Mouse (Mus musculus): ENCODE results near the gene Inhbc.
"Not testable (repeated sequence)": the region's sequence is repeated elsewhere in the genome, so short reads cannot be mapped to it uniquely, and the experiment has no call there.

Inhbc gene

DNA sequence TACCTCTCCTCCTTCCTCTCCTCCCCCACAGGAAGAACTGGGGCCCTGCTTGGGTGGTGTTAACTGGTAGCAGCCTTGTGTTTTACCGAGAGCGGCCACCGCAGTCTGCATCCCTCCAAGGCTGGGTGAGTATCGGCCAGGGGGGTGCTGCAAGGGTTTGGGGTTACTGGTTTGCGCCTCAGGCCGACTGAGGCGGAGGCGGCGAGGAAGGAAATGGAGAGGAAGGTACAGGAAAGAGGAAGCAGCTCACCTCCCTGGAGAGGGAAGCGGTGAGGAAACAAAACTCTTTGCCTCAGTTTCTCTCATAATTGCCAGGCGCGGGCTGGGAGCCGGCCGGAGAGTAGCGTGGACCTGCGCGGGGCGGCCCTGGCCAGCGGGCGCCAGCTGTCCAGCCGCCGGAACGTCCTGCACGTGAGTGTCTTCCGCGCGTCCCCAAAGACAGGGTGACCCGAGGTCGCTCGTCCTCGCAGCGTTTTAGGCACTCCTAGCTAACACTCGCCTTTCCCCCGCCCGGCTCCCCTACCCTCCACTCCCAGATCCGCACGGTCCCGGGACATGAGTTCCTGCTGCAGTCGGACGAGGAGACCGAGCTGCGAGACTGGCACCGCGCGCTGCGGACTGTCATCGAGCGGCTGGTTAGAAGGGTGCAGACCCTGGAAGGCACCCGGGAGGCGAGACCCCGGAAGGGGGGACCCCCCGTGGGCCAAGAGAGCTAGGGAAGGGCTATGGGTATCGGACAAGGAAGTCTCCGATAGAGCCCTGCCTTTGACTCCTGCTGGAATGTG is 44.0 kb downstream of the Inhbc start:
- DNase-seq (ENCODE audit: low read depth) = no peak

DNA sequence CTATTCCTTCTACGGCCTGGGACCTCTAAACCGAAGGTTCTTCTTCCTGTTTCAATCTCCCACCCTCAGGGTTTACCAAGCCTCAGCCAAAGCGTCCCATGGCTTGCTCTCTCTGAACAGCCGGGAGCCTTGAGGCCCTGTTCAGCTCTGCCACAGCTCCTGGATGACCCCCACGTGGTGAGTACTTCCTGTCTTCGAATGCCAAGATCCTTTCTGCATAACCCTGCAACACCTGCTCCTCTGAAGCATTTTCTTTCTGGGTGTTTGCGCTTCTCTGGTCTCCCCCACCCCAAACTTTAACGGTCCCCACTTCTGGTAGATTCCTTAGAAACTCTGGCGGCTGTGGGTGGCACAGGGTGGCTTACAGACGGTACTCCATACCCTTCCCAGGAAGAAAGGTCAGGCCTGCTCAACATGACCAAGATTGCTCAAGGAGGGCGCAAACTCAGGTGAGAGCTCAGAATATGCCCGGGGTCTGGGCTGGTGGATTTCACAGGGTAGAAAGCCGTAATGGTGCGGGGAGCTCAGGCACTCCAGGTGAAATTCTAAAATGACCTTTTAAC is 44.7 kb downstream of the Inhbc start:
- no peak for DNase-seq (ENCODE audit: low read depth)

DNA sequence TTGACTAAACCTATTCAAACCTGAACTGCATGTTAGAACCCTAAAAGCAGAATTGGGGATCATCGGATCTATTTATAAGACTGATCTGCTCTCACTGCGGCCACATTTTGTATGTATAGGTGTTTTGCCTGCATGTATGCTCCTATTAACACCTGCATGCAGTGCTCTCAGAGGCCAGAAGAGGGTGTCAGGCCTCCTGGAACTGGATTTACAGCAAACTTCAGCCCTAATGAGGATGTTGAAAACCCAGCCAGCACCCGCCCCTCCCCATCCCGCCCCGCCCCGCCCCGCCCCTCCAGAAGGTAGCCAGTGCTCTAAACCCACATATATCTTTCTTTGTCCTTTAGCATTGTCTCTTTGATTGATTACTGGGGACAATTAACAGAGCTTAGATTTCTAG is 45.7 kb downstream of the Inhbc start:
- peak; percentile 84 for DNase-seq (ENCODE audit: low read depth)

DNA sequence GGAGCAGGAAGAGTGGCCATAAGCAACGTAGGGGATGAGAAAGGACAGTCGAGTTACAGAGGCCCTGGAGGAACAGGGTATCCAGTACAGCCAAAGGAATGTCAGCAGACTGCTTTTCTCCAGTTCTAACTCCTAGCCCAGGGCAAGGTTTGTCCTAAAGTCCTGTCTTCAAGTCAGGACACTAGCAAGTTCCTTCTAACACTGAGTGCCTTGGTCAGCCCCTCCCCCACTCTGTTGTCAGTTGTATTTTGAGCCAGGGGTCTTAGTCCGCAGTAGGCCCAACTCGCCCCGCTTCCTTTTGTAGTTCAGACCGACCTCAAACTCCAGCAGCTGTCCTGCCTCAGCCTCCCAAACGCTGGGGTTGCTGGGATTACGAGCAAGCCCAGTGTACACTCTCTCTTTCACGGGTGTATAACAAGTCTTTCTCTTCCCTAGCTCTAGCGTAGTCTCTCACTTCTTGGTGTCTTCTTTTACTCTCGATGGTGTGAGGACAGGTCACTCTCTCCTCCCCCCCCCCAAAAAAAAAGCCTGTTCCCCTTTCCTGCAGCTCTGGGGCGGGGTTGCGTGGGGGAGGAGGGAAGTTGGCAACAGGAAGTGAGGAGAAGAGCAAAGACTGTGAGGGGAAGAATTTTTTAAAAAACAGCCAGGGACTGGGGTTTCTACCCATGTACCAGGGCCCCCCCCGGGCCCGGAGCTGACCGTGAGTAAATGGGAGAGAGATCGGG is 46.9 kb downstream of the Inhbc start:
- no peak for DNase-seq (ENCODE audit: low read depth)

DNA sequence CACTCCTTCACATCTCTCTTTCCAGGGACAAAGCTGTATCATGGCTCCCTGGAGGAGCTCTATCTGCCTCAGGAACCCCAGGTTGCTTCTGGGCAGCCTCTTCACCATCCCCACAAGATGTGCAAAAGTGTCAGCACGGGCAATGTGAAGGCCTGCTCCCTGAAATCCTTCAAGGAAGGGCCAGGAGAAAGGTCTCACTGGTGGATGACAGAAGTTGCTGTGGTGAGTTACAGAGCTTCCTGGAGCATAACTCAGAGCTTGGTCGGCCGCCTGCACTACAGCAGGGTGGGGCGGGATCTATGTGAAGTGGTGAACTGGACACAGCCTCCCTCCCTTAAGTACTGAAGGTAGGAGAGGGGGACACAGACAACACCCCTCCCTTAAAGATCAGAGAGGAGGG is 47.6 kb downstream of the Inhbc start:
- DNase-seq (ENCODE audit: low read depth) = no peak

DNA sequence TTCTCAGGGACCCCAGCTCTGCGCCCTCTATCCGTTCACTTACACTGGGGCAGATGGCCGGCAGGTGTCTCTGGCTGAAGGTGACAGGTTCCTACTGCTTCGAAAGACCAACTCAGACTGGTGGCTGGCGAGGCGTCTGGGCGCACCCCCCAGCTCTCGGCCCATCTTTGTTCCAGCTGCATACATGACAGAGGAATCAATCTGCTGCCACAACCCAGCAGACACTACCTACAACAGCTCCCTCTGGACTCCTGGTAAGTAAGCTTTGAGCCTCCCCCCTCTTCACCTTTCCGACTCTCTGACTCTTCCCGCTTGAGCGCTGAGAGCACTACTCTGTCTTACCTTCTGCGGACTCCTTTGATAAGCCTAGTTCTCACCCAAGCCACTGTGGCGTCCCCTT is 48.1 kb downstream of the Inhbc start:
- DNase-seq (ENCODE audit: low read depth) = no peak

DNA sequence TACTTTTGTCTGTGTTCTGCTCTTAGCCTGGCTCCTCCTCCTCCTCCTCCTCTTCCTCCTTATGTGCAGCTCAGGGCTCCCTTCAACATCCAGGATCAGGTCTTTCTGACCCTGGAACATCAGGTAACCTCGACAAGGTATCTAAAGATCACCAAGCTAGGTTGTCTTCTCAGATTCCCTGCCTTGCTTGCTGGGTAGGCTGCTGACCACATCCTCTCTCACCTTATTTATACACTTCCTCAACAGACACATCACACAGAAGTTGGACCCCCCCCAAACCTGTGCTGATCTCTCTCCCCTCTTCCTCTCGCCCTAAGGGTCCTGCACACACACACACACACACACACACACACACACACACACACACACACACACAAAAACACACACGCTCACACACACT is 48.6 kb downstream of the Inhbc start, which contains the start of gene Arhgap9:
Arhgap9 (plus strand) TSS at position 344 of the 400 bp plus-strand sequence.
- no peak for DNase-seq (ENCODE audit: low read depth)

DNA sequence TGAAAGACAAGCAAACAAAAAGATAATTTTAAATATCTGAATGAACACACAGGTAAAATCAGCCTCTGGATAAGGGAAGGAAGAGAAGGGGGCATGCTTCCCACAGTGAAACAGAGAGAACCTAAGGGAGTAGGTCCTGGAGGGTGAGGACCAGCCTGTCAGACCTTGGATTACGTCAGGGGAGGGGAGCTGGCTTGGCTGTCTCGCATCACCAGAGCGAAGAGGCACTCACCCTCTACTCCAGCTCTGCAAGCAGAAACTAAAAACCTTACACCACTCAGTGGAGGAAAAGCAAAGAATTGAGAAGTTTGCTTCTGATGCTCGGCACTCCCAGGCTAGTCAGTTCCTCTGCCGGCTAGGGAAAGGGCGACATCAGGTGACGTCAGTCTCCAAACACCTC is 50.3 kb downstream of the Inhbc start:
- no peak for DNase-seq (ENCODE audit: low read depth)

DNA sequence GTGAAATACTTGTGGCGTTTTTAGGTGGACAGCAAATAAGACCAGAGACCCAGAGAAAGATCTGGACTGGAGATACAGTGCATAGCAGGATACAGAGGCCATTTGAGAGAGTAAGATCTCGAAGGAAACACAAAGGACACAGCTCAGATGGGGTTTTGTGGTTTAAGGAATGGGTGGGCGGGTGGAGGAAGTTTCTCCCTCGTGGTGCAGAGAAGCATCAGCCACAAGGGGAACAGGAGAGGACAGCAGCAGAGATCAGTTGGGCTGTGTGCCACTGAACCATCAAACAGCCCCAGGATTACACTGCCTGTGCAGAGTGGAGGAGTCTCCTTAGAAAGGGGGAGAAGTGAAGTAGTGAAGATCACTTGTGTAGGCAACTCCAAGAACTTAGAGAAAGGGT is 52.2 kb downstream of the Inhbc start:
- no peak for DNase-seq (ENCODE audit: low read depth)

DNA sequence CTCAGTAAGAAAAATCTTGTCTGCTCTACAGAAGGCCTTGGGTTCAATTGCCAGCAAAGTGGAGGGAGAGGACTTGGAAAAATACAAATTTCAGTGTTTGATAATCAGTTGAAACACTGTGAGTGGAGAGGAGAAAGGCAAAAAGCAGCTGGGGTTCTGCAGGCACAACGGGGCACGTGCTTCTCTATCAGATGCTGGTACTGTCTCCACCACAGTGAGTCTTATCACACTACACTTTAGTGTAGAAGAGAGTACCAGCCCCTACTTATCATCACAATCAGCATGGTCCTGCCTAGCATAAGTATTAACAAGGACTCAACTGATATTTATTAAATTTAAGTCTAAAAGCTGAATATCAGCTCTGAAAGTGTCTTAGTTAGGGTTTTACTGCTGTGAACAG is 53.0 kb downstream of the Inhbc start:
- DNase-seq (ENCODE audit: low read depth) = no peak

DNA sequence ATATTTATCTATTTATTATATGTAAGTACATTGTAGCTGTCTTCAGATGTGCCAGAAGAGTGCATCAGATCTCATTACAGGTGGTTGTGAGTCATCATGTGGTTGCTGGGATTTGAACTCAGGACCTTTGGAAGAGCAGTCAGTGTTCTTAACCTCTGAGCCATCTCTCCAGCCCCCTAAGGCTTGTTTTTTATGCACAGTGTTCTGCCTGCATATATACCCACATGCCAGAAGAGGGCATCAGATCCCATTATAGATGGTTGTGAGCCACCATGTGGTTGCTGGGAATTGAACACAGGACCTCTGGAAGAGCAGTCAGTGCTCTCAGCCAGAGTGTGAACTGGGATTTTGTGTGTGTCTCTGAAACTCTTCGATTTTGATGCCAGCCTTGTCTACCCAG is 55.3 kb downstream of the Inhbc start:
- not testable (repeated sequence) for DNase-seq (ENCODE audit: low read depth)

DNA sequence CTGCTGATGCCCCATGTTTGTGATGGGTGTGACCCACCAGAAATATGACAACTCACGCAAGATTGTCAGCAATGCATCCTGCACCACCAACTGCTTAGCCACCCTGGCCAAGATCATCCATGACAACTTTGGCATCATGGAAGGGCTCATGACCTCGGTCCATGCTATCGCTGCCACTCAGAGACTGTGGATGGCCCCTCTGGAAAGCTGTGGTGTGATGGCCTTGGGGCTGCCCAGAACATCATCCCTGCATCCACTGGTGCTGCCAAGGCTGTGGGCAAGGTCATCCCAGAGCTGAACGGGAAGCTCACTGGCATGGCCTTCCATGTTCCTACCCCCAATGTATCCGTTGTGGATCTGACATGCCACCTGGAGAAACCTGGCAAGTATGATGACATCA is 56.7 kb downstream of the Inhbc start:
- not testable (repeated sequence) for DNase-seq (ENCODE audit: low read depth)

DNA sequence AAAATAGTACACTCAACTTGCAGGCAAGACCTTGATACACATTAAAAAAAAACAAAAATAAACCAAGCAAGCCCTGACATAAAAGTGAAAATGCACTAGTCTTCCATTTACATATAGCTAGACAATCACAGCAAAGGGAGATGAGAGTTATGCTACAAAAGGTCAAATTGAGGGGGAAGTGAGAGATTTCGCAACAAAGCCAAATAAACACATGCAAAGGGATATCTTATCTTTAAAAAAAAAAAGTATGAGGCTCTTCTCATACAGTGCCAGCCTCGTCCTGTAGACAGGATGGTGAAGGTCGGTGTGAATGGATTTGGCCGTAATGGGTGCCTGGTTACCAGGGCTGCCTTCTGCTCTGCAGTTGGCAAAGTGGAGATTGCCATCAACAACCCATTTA is 57.4 kb downstream of the Inhbc start:
- DNase-seq (ENCODE audit: low read depth) = no peak

DNA sequence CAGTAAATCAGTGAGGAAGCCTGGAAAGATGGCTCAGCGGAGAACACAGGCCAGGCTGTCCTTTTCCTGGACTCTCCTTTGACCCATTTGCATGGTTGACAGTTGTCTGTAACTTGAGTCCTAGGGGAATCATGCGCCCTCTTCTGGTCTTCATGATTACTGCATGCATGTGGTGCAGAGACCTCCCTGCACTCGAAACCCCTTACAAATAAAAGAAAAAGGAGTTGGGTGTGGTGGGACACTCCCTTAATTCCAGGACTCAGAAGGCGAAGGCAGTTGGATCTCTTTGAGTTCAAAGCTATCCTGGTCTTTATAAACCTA is 57.9 kb downstream of the Inhbc start:
- peak; percentile 92 for DNase-seq (ENCODE audit: low read depth)

DNA sequence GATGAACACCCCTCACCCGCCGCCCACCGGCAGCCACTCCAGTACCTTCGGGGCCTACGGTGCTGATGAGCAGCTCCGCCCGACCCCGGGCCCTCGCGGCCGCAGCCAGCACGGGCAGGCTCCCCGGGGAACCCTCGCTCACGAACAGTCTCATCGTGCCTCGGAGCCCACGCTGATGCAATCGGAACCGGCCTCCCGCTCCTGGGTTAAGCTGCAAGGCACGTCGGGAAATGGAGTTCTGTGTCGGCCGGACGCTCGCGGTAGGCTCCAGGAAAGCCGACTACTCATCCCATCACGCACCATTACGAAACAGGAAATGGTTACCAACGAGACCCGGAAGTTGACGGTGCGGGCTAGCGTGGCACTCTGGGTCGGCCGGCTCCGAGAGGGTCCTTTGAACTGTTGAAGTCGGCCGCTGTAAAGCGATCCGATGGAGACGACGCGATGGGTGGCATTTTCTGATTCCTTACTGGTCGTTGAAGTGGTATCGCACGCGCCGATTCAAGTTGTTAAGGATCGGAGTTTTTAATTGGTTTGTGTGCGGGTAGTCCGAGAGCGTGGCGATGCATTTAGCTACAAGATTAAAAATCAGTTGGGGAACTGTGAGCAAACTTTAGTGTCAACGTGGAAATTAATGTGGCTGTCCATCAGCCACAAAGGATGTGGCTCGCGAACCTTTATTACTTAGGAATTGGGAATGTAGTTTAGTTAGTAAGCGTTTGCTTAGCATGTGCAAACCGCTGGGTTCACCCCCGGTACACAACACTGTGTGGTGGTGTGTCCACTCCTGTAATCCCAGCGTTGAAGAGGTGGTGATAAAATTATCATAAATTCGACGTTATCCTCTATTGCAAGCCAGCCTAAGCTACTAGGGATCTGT is 58.5 kb downstream of the Inhbc start, which contains the start of gene Mars:
Mars (minus strand) TSS at position 311 of the 880 bp plus-strand sequence.
- DNase-seq (ENCODE audit: low read depth) = peak; percentile 95

DNA sequence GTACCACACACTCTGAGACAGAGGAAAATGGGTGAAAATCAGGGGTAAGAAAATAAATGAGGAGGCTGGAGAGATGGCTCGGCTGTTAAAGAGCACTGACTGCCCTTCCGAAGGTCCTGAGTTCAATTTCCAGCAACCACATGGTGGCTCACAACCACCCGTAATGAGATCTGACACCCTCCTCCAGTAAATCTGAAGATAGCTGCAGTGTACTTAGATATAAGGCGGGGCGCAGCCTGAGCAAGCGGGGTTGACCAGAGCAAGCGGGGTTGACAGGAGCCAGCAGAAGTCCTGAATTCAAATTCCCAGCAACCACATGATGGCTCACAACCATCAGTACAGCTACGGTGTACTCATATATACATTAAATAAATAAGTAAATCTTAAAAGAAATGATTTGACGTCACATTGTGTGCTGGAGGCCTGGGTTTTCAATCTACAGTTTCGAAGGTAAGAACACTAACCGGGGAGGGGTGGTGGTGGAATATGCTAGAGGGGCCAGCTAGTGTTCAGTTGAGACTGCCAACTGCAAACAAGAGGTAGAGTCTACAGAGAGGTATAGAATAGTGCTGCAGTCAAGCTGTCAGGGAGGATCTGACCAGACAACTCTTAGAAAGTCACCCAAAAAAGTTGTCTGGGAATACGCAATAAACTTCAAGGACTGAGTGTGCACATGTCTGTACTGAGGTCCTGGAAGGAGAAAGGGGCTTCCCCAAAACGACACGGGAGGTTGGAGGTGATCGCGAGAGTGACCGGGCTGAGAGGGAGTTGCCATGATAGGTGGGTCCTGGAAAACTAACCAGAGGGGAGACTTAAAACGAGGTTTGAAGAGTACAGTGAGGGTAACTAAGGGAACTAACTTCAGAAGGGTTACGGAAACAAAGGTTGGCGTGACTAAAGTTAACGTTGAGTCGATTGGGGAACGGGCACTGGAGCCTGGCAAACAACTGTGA is 59.4 kb downstream of the Inhbc start:
- peak; percentile 64 for DNase-seq (ENCODE audit: low read depth)

DNA sequence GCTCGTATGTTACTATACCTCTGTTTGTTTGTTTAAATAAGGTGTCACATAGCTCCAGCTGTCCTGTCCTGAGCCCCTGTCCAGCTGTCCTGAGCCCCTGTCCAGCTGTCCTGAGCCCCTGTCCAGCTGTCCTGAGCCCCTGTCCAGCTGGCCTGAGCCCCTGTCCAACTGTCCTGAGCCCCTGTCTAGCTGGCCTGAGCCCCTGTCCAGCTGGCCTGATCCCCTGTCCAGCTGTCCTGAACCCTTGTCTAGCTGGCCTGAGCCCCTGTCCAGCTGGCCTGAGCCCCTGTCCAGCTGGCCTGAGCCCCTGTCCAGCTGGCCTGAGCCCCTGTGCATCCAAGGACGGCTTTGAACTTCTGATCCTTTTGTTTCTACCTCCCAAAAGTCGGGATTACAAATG is 61.1 kb downstream of the Inhbc start:
- not testable (repeated sequence) for DNase-seq (ENCODE audit: low read depth)
